Mouse (Mus musculus): ENCODE measurements around the gene Nlrp6. TPM values are rescaled to one million over a fixed set of nuclear protein-coding genes. Genes with fewer than 3 reads are reported as not detected.
"Not testable (repeated sequence)": the region's sequence is repeated elsewhere in the genome, so short reads cannot be mapped to it uniquely, and the experiment has no call there.

Nlrp6 gene
- total RNA-seq (2022), result under 1 TPM; 0.49 to 0.64 (median 0.59) TPM

GRCm38 (mm10) chr7:140920418-140921029 is at the start of gene Nlrp6:
TSS of gene Nlrp6 (plus strand) at chr7:140920902.
- DNase-seq (ENCODE audit: low spot score in 2 of 2), result no peak

- DNase-seq (ENCODE audit: low spot score in 2 of 2), result no peak
These were observed 46.5 kb upstream of the Nlrp6 start for GRCm38 (mm10) chr7:140874224-140874623.

- no peak for DNase-seq (ENCODE audit: low spot score in 2 of 2)
These were observed 43.3 kb upstream of the Nlrp6 start for GRCm38 (mm10) chr7:140877364-140877763.

- no peak for DNase-seq (ENCODE audit: low spot score in 2 of 2)
These were observed 41.3 kb upstream of the Nlrp6 start for GRCm38 (mm10) chr7:140879355-140879754.

- DNase-seq (ENCODE audit: low spot score in 2 of 2), result no peak
These were observed 40.3 kb upstream of the Nlrp6 start for GRCm38 (mm10) chr7:140880419-140880818.

- DNase-seq (ENCODE audit: low spot score in 2 of 2), result no peak
These were observed 39.7 kb upstream of the Nlrp6 start for GRCm38 (mm10) chr7:140880865-140881515.

- DNase-seq (ENCODE audit: low spot score in 2 of 2), result peak; percentile 92 to 94
These were observed 38.8 kb upstream of the Nlrp6 start, which contains the start of the genes Psmd13 and Sirt3 for GRCm38 (mm10) chr7:140881696-140882468. TSS of gene Psmd13 (plus strand) at chr7:140881968. TSS of gene Sirt3 (minus strand) at chr7:140882309.

- no peak for DNase-seq (ENCODE audit: low spot score in 2 of 2)
These were observed 38.3 kb upstream of the Nlrp6 start for GRCm38 (mm10) chr7:140882469-140882803.

- DNase-seq (ENCODE audit: low spot score in 2 of 2), result not testable (repeated sequence)
These were observed 30.1 kb upstream of the Nlrp6 start for GRCm38 (mm10) chr7:140890636-140891035.

- no peak for DNase-seq (ENCODE audit: low spot score in 2 of 2)
These were observed 26.7 kb upstream of the Nlrp6 start for GRCm38 (mm10) chr7:140894031-140894430.

- DNase-seq (ENCODE audit: low spot score in 2 of 2), result no peak
These were observed 26.1 kb upstream of the Nlrp6 start for GRCm38 (mm10) chr7:140894611-140895010.

GRCm38 (mm10) chr7:140897863-140898262 is 22.8 kb upstream of the Nlrp6 start:
- no peak for DNase-seq (ENCODE audit: low spot score in 2 of 2)

- no peak for DNase-seq (ENCODE audit: low spot score in 2 of 2)
These were observed 21.6 kb upstream of the Nlrp6 start for GRCm38 (mm10) chr7:140899121-140899520.

- DNase-seq (ENCODE audit: low spot score in 2 of 2), result no peak
These were observed 20.5 kb upstream of the Nlrp6 start, which contains the start of gene Cox8b for GRCm38 (mm10) chr7:140900220-140900619. TSS of gene Cox8b (minus strand) at chr7:140900446.

GRCm38 (mm10) chr7:140902036-140902875 is 18.4 kb upstream of the Nlrp6 start:
- DNase-seq (ENCODE audit: low spot score in 2 of 2), result no peak

- DNase-seq (ENCODE audit: low spot score in 2 of 2), result peak in 1 of 2 experiments; percentile 76
These were observed 17.5 kb upstream of the Nlrp6 start for GRCm38 (mm10) chr7:140903212-140903611.

- no peak for DNase-seq (ENCODE audit: low spot score in 2 of 2)
These were observed 15.0 kb upstream of the Nlrp6 start for GRCm38 (mm10) chr7:140905642-140906081.

- no peak for DNase-seq (ENCODE audit: low spot score in 2 of 2)
These were observed 13.6 kb upstream of the Nlrp6 start for GRCm38 (mm10) chr7:140907131-140907530.

- no peak for DNase-seq (ENCODE audit: low spot score in 2 of 2)
These were observed 13.0 kb upstream of the Nlrp6 start for GRCm38 (mm10) chr7:140907697-140908096.

- DNase-seq (ENCODE audit: low spot score in 2 of 2), result no peak
These were observed 12.5 kb upstream of the Nlrp6 start for GRCm38 (mm10) chr7:140908181-140908580.

GRCm38 (mm10) chr7:140908634-140909107 is 12.0 kb upstream of the Nlrp6 start:
- DNase-seq (ENCODE audit: low spot score in 2 of 2), result peak; percentile 47 to 63
